Mouse (Mus musculus) macrophage (primary cell): Measurements from ENCODE around the gene Pitpnm1. TPM values are rescaled to one million over a fixed set of nuclear protein-coding genes. Genes with fewer than 3 reads are reported as not detected.
A peak's percentile ranks its signal among the peaks of the same experiment; 100 is the strongest.
"Not testable (repeated sequence)": the region's sequence is repeated elsewhere in the genome, so short reads cannot be mapped to it uniquely, and the experiment has no call there.

ENCODE experiments used
- H3K27ac ChIP-seq: fragments of 350-480 bp; formaldehyde crosslinking; 2 replicates; pipeline ENCODE4 v1.9.0; 2021
- H3K36me3 ChIP-seq: fragments of 350-480 bp; formaldehyde crosslinking; 2 replicates; pipeline ENCODE4 v1.9.0; 2021; ENCODE audit errors: inconsistent target
- H3K4me3 ChIP-seq: fragments of 350-480 bp; formaldehyde crosslinking; 2 replicates; pipeline ENCODE4 v1.9.0; 2021; ENCODE audit errors: inconsistent target
- H3K79me2 ChIP-seq: fragments of 350-480 bp; formaldehyde crosslinking; 2 replicates; pipeline ENCODE4 v1.9.0; 2021; ENCODE audit errors: inconsistent target
- WGBS: methylation state at CpG from one replicate; pipeline ENCODE4 v1.1.7; 2026; ENCODE audit warnings: inconsistent platforms; ENCODE audit not compliant: missing documents; 5-methylcytosine and 5-hydroxymethylcytosine counted together
- polyA plus RNA-seq: library from polyadenylated mRNA; stranded (reverse); fragments of 250-400 nt; gene quantifications from 3 replicates; pipeline ENCODE4 v1.2.4, GENCODE M21; 2018; ENCODE audit warnings: inconsistent platforms

The Pitpnm1 gene
- polyA plus RNA-seq, 1 experiment from 2014 or later, result 14.2 TPM

- H3K27ac ChIP-seq, result peak overlapping the region; percentile 92
- 27% methylated on average over 6 of the region's 7 CpGs for WGBS
- no peak overlapping the region for H3K4me3 ChIP-seq
- peaks cover 48% of the 10 kb centered on the region; the same call in 1 of the 2 replicates for H3K79me2 ChIP-seq
- peaks cover 5% of the 10 kb centered on the region; the same call in 1 of the 2 replicates for H3K36me3 ChIP-seq
Measured at GRCm38 (mm10) chr19:4122411-4123370, 22.9 kb downstream of the Pitpnm1 start.

GRCm38 (mm10) chr19:4124432-4124831, 24.6 kb downstream of the Pitpnm1 start:
- H3K4me3 ChIP-seq, result no peak overlapping the region
- 88% methylated on average over 4 of the region's 4 CpGs for WGBS
- peak overlapping the region; percentile 92 for H3K27ac ChIP-seq

DNA sequence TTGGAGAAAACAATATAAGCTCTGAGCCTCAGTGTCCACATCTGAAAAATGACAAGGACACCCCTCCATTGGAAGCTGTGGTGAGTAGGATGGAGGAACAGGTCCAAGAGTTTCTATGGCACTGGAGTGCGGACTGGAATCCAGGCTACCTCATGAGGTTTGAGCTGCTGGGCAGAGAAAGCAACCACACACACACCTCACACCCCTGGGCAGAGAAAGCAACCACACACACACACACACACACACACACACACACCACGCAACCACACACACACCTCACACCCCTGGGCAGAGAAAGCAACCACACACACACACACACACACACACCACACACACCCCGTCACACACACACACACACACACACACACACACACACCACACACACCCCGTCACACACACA, 25.5 kb downstream of the Pitpnm1 start:
- Histone ChIP-seq H3K79me2 (peaks cover 23% of the 10 kb centered on the region; the same call in 1 of the 2 replicates), H3K27ac (peak overlapping the region; percentile 92), H3K4me3 (peak overlapping the region; percentile 14; the same call in 1 of the 2 replicates), H3K36me3 (peaks cover 27% of the 10 kb centered on the region)
- WGBS, result 20% methylated on average over 3 of the region's 4 CpGs

More at GRCm38 (mm10) chr19:4124432-4124831, 24.6 kb downstream of the Pitpnm1 start:
- peaks cover 20% of the 10 kb centered on the region for H3K36me3 ChIP-seq
- H3K79me2 ChIP-seq, result peaks cover 31% of the 10 kb centered on the region; the same call in 1 of the 2 replicates

- Histone ChIP-seq H3K79me2 (peaks cover 16% of the 10 kb centered on the region; the same call in 1 of the 2 replicates), H3K4me3 (peak within 1 kb of the TSS; percentile 87), H3K36me3 (peaks cover 29% of the 10 kb centered on the region), H3K27ac (peak within 1 kb of the TSS; percentile 92)
- under 1% methylated on average over 62 of the region's 64 CpGs for WGBS
Measured at GRCm38 (mm10) chr19:4125741-4126696, 26.2 kb downstream of the Pitpnm1 start, which contains the start of gene Aip. TSS of gene Aip (minus strand) at chr19:4125858.

- peaks cover 16% of the 10 kb centered on the region; the same call in 1 of the 2 replicates for H3K79me2 ChIP-seq
- H3K27ac ChIP-seq, result no peak overlapping the region
- peak overlapping the region; percentile 87 for H3K4me3 ChIP-seq
- H3K36me3 ChIP-seq, result peaks cover 38% of the 10 kb centered on the region
- WGBS, result 77% methylated on average over 7 of the region's 7 CpGs
Measured at GRCm38 (mm10) chr19:4126759-4127495, 27.1 kb downstream of the Pitpnm1 start.

- peaks cover 46% of the 10 kb centered on the region for H3K36me3 ChIP-seq
- H3K79me2 ChIP-seq, result peaks cover 16% of the 10 kb centered on the region; the same call in 1 of the 2 replicates
- no peak overlapping the region for H3K4me3 ChIP-seq
- 91% methylated on average over 7 of the region's 7 CpGs for WGBS
- no peak overlapping the region for H3K27ac ChIP-seq
Measured at GRCm38 (mm10) chr19:4129462-4129861, 29.7 kb downstream of the Pitpnm1 start.

- WGBS, result 94% methylated on average over 4 of the region's 4 CpGs
- Histone ChIP-seq H3K27ac (no peak overlapping the region), H3K79me2 (peaks cover 16% of the 10 kb centered on the region; the same call in 1 of the 2 replicates), H3K4me3 (no peak overlapping the region), H3K36me3 (peaks cover 46% of the 10 kb centered on the region)
Measured at GRCm38 (mm10) chr19:4130106-4130505, 30.3 kb downstream of the Pitpnm1 start.

DNA sequence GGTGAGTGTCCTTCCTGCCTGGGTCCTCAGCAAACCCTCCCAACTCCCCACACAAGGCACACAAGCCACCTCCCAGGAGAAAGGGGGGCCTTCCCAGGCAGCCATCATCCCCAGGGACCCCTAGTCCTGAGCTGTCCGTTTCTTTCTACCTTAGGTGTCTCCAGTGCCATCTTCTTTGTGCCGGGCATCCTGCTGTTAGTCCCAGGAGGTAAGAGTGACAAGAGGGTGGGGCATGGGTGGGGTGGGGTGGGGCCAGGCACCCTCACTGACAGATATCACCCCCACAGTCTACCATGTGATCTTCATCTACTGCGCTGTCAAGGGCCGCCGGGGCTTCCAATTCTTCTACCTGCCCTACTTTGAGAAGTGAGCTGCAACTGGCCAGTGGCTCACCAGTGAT, 31.3 kb downstream of the Pitpnm1 start:
- 95% methylated on average over 4 of the region's 5 CpGs for WGBS
- peaks cover 46% of the 10 kb centered on the region for H3K36me3 ChIP-seq
- no peak overlapping the region for H3K4me3 ChIP-seq
- H3K27ac ChIP-seq, result no peak overlapping the region
- peaks cover 15% of the 10 kb centered on the region; the same call in 1 of the 2 replicates for H3K79me2 ChIP-seq

DNA sequence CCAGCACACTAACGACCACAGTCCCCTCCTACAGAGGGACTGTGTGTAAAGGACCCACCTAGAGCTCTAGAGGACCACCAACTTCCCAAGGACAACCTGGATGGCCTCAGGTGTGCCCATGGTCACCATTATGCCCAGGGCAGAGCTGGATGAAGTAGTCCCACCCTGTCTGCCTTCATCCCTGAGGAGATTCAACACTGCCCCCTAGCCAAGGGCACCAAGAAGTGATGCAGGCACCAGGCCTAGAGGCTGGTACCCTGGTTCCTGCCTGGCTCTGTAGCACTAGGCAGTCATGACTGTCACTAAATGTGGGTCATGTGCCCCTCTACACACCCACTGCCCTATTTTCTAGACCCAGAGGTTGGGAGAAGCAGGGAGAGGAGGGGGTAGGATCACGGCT, 32.0 kb downstream of the Pitpnm1 start:
- 97% methylated on average over 2 of the region's 2 CpGs for WGBS
- Histone ChIP-seq H3K79me2 (peaks cover 8% of the 10 kb centered on the region; the same call in 1 of the 2 replicates), H3K4me3 (no peak overlapping the region), H3K36me3 (peaks cover 46% of the 10 kb centered on the region), H3K27ac (no peak overlapping the region)

- Histone ChIP-seq H3K4me3 (no peak overlapping the region), H3K27ac (no peak overlapping the region), H3K36me3 (peaks cover 27% of the 10 kb centered on the region), H3K79me2 (no peaks in the 10 kb centered on the region)
- whole genome bisulfite sequencing, result 100% methylated on average over 2 of the region's 4 CpGs
Measured at GRCm38 (mm10) chr19:4134354-4134753, 34.6 kb downstream of the Pitpnm1 start.

DNA sequence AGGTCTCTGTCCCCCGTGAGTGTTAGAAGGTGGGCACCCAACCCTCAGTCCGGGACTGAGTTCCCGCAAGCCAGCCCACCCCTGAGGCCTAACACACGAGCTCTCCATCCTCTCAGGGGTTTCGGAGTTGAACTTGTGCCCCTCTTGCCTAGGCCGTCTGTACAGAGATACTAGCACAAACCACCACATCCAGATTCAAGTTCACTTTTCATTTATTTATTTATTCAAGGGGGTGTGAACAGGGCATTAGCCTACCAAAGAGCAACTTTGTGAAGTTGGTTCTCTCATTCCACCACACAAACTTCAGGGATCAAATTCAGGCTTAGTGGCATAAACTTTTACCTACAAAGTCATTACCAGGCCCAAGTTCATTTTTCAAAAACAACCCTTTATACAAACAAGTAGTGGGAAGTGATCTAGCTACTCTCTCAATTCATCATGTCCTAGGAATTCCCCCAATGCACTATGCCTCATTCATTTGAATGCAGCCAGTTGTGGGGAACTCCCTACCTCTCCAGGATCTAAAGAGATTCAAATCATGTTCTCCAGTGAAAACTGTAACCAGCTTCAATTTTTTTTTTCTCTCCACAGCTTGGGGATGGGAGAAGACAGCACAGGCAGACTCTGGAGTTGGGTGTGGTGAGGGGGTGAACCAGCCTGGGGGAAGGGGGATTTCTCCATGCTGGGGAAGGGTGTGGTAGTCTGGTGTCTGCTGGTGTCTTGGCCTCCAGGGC, 35.6 kb downstream of the Pitpnm1 start:
- not testable (repeated sequence) for H3K27ac ChIP-seq, H3K79me2 ChIP-seq, H3K4me3 ChIP-seq
- 96% methylated on average over 5 of the region's 6 CpGs for WGBS
- H3K36me3 ChIP-seq, result peaks cover 19% of the 10 kb centered on the region

GRCm38 (mm10) chr19:4135963-4136345, 36.2 kb downstream of the Pitpnm1 start:
- H3K27ac ChIP-seq, H3K4me3 ChIP-seq, H3K79me2 ChIP-seq: not testable (repeated sequence)
- H3K36me3 ChIP-seq, result peaks cover 18% of the 10 kb centered on the region
- WGBS, result 46% methylated on average over 7 of the region's 8 CpGs

DNA sequence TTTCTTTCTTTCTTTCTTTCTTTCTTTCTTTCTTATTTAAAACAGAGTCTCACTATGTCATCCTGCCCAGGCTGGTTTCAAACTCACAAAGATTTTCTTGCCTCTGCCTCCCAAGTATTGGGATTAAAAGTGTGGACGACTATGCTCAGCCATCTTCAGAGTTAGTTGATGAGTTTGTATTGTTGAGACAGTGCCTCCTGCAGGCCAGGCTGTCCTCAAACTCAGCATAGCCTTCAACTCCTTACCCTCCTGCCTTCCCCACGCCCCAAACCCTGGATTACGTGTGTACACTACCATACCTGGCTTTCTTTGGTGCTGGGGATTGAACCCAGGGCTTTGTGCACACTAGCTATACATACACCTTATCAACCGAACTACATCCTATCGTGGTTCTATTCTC, 36.7 kb downstream of the Pitpnm1 start:
- 96% methylated on average over 5 of the region's 5 CpGs for WGBS
- H3K27ac ChIP-seq, result no peak overlapping the region
- no peak overlapping the region for H3K4me3 ChIP-seq

More for the DNA sequence above, 36.7 kb downstream of the Pitpnm1 start:
- peaks cover 13% of the 10 kb centered on the region for H3K36me3 ChIP-seq
- no peaks in the 10 kb centered on the region for H3K79me2 ChIP-seq
